In the genomic region with DNA sequence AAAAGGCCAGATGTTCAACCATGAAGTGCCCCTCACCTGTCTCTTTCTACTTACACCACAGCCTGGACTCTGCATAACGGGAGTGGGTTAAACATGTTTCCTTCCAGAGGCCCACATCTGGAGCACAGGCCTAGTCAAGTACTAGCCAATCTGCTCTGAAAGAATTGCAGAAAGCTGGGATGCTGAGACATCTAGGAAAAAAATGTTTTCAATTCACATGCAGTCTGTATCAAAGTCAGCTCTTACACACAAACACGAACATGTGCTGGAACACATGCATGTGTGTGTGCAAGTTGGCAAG, we compare ENCODE assay signal across 17 mouse cellular contexts. TPM values are rescaled to one million over a fixed set of nuclear protein-coding genes. Genes with fewer than 3 reads are reported as not detected.
DNase-seq lines count a peak whose midpoint lies in the region; ATAC-seq and TF ChIP-seq lines count a peak whose summit lies in the region.
"Had no signal": no experiment of that assay in that cellular context is flagged by ENCODE, and none has a peak within 500 bp of the region (broad histone marks: within the 10 kb centered on the region; RNA-seq: fewer than 3 reads in every experiment).

No protein-coding gene starts in this region.

- no peaks in the 10 kb centered on the region for H3K9me3 ChIP-seq in heart, embryonic 16.5 days (replicated peaks; ENCODE audit: control insufficient read depth, low read length)
- no peaks in the 10 kb centered on the region for H3K9me3 ChIP-seq in midbrain, embryonic 14.5 days (ENCODE audit: control insufficient read depth, low read length)
- H3K9me3 ChIP-seq in midbrain, postnatal 0 days (ENCODE audit: low read length), result no peaks in the 10 kb centered on the region
- no peaks in the 10 kb centered on the region for H3K9me3 ChIP-seq in embryonic facial prominence, embryonic 15.5 days (replicated peaks)
- no peaks in the 10 kb centered on the region for H3K9me3 ChIP-seq in limb, embryonic 15.5 days

- H3K9ac ChIP-seq in heart, embryonic 16.5 days (ENCODE audit: low read length), result no peak overlapping the region
- no peak overlapping the region for H3K9ac ChIP-seq in midbrain, embryonic 14.5 days (replicated peaks; ENCODE audit: low read length)
- no peak overlapping the region for H3K9ac ChIP-seq in midbrain, postnatal 0 days (replicated peaks; ENCODE audit: low read length, poor library complexity, severe bottlenecking)
- no peak overlapping the region for H3K9ac ChIP-seq in embryonic facial prominence, embryonic 15.5 days
- H3K9ac ChIP-seq in limb, embryonic 15.5 days, result no peak overlapping the region
- H3K9ac ChIP-seq: liver, postnatal 0 days had no signal

- no peak overlapping the region for H3K4me3 ChIP-seq in heart, embryonic 16.5 days (ENCODE audit: low read length)
- no peak overlapping the region for H3K4me3 ChIP-seq in midbrain, embryonic 14.5 days (replicated peaks; ENCODE audit: low read depth, low read length)
- no peak overlapping the region for H3K4me3 ChIP-seq in midbrain, postnatal 0 days (ENCODE audit: low read depth, low read length)
- H3K4me3 ChIP-seq in embryonic facial prominence, embryonic 15.5 days (replicated peaks), result no peak overlapping the region
- H3K4me3 ChIP-seq in limb, embryonic 15.5 days, result no peak overlapping the region
- no peak overlapping the region for H3K4me3 ChIP-seq in cerebellum, adult 2 months (replicated peaks; ENCODE audit: insufficient read depth, low read depth, low read length)

- WGBS in heart, embryonic 16.5 days, result 61% methylated on average over 2 of the region's 2 CpGs
- WGBS in midbrain, embryonic 14.5 days, result 60% methylated on average over 2 of the region's 2 CpGs
- WGBS in midbrain, postnatal 0 days, result 61% methylated on average over 2 of the region's 2 CpGs
- 41% methylated on average over 2 of the region's 2 CpGs for WGBS in embryonic facial prominence, embryonic 15.5 days
- 39% methylated on average over 2 of the region's 2 CpGs for WGBS in limb, embryonic 15.5 days
- WGBS in cerebellum, adult 2 months, result 64% methylated on average over 2 of the region's 2 CpGs

- ATAC-seq in heart, embryonic 16.5 days (replicated peaks; ENCODE audit: extremely low read depth, insufficient read depth, low FRiP score), result no peak
- no peak for ATAC-seq in midbrain, embryonic 14.5 days (ENCODE audit: low FRiP score, low TSS enrichment)
- no peak for ATAC-seq in midbrain, postnatal 0 days (ENCODE audit: low FRiP score)
- ATAC-seq in embryonic facial prominence, embryonic 15.5 days (ENCODE audit: insufficient number of reproducible peaks, low FRiP score, low TSS enrichment, low read depth), result peak; percentile 87
- ATAC-seq in limb, embryonic 15.5 days (ENCODE audit: insufficient number of reproducible peaks, low FRiP score, low TSS enrichment, low read depth), result no peak
- ATAC-seq: forebrain, embryonic 14.5 days; liver, postnatal 0 days had no signal

- H3K4me1 ChIP-seq in heart, embryonic 16.5 days (ENCODE audit: control insufficient read depth, insufficient read depth, low read length), result no peaks in the 10 kb centered on the region
- H3K4me1 ChIP-seq in midbrain, embryonic 14.5 days (ENCODE audit: control insufficient read depth, insufficient read depth, low read length), result peaks cover 5% of the 10 kb centered on the region
- no peaks in the 10 kb centered on the region for H3K4me1 ChIP-seq in midbrain, postnatal 0 days (ENCODE audit: insufficient read depth, low read length)
- peaks cover 11% of the 10 kb centered on the region for H3K4me1 ChIP-seq in embryonic facial prominence, embryonic 15.5 days
- peaks cover 4% of the 10 kb centered on the region for H3K4me1 ChIP-seq in limb, embryonic 15.5 days
- H3K4me1 ChIP-seq in cerebellum, adult 2 months (ENCODE audit: control insufficient read depth, insufficient read depth, low read length), result peaks cover 5% of the 10 kb centered on the region

- H3K27me3 ChIP-seq in heart, embryonic 16.5 days (ENCODE audit: control insufficient read depth, insufficient read depth, low read length), result no peaks in the 10 kb centered on the region
- H3K27me3 ChIP-seq in midbrain, embryonic 14.5 days (ENCODE audit: control insufficient read depth, insufficient read depth, low read length), result no peaks in the 10 kb centered on the region
- H3K27me3 ChIP-seq in midbrain, postnatal 0 days (ENCODE audit: insufficient read depth, low read length), result no peaks in the 10 kb centered on the region
- no peaks in the 10 kb centered on the region for H3K27me3 ChIP-seq in embryonic facial prominence, embryonic 15.5 days
- H3K27me3 ChIP-seq in limb, embryonic 15.5 days, result no peaks in the 10 kb centered on the region
- no peaks in the 10 kb centered on the region for H3K27me3 ChIP-seq in cerebellum, adult 2 months (ENCODE audit: control insufficient read depth, insufficient read depth, low read length)

- no peak for TF ChIP-seq CTCF in midbrain, postnatal 0 days (IDR thresholded peaks at IDR 0.05)
- no peak for TF ChIP-seq CTCF in cerebellum, adult 2 months (IDR thresholded peaks at IDR 0.05; ENCODE audit: borderline replicate concordance, insufficient read depth, low read depth, low read length)

- H3K27ac ChIP-seq in heart, embryonic 16.5 days (ENCODE audit: low read length), result peak overlapping the region; percentile 33; the same call in 1 of the 2 replicates
- H3K27ac ChIP-seq in midbrain, embryonic 14.5 days (replicated peaks; ENCODE audit: low read depth, low read length), result 0 out of 2 replicates have a peak overlapping the region, but pooled peaks have one; percentile 22
- no peak overlapping the region for H3K27ac ChIP-seq in midbrain, postnatal 0 days (ENCODE audit: low read depth, low read length)
- peak overlapping the region; percentile 80 for H3K27ac ChIP-seq in embryonic facial prominence, embryonic 15.5 days (replicated peaks)
- peak overlapping the region; percentile 77 for H3K27ac ChIP-seq in limb, embryonic 15.5 days
- no peak overlapping the region for H3K27ac ChIP-seq in cerebellum, adult 2 months (ENCODE audit: insufficient read depth, low read length)

- no peak for DNase-seq in heart, adult 18-20 months
- no peak for DNase-seq in midbrain, embryonic 14.5 days
- no peak for DNase-seq in midbrain, postnatal 0 days (ENCODE audit: low spot score)
- no peak for DNase-seq in cerebellum, adult 2 months
- DNase-seq in adrenal gland, postnatal 4 days (ENCODE audit: low spot score in 2 of 2), result no peak
- DNase-seq: cerebellum, adult 9-11 months; kidney, adult 9 months; liver, postnatal 0 days; lung, postnatal 4 days; thymus, postnatal 4 days had no signal

- no peaks in the 10 kb centered on the region for H3K36me3 ChIP-seq in heart, embryonic 16.5 days (ENCODE audit: control insufficient read depth, insufficient read depth)
- no peaks in the 10 kb centered on the region for H3K36me3 ChIP-seq in midbrain, embryonic 14.5 days (ENCODE audit: control insufficient read depth, insufficient read depth, low read length)
- no peaks in the 10 kb centered on the region for H3K36me3 ChIP-seq in midbrain, postnatal 0 days (ENCODE audit: insufficient read depth, low read length)
- H3K36me3 ChIP-seq in embryonic facial prominence, embryonic 15.5 days, result no peaks in the 10 kb centered on the region
- H3K36me3 ChIP-seq in limb, embryonic 15.5 days, result no peaks in the 10 kb centered on the region
- H3K36me3 ChIP-seq: G1E had no signal

- no peak overlapping the region for H3K4me2 ChIP-seq in heart, embryonic 16.5 days (ENCODE audit: low read depth, low read length)
- H3K4me2 ChIP-seq in midbrain, embryonic 14.5 days (ENCODE audit: low read length), result no peak overlapping the region
- no peak overlapping the region for H3K4me2 ChIP-seq in midbrain, postnatal 0 days (ENCODE audit: low read depth, low read length, poor library complexity, severe bottlenecking)
- no peak overlapping the region for H3K4me2 ChIP-seq in embryonic facial prominence, embryonic 15.5 days (replicated peaks)
- H3K4me2 ChIP-seq in limb, embryonic 15.5 days, result no peak overlapping the region
- H3K4me2 ChIP-seq: heart, embryonic 11.5 days had no signal

- no peak for TF ChIP-seq POLR2A in cerebellum, adult 2 months (IDR thresholded peaks at IDR 0.05; ENCODE audit: borderline replicate concordance, insufficient read depth, low read length)

RNA-seq across cellular contexts. Expression of gene Rnf152, which starts 44.0 kb away (rescaled TPM):
- polyA plus RNA-seq in heart, embryonic 16.5 days (2015; fragmentation: Nextera tagmentation; extraction: Ambion mirVana), result 0.24 and 0.45 TPM in 2 replicates
- total RNA-seq in heart, adult 18-20 months (2021), result 1 to 10 TPM in 1 of 2 experiments, under 1 TPM in 1; 0.94 to 1.3 TPM
- polyA plus RNA-seq in midbrain, embryonic 14.5 days (2014; fragmentation: Nextera tagmentation; extraction: Ambion mirVana), result 25.7 and 28.9 TPM in 2 replicates
- 35.5 and 50.8 TPM in 2 replicates for total RNA-seq in midbrain, postnatal 0 days (2014; rRNA removed)
- 19.2 and 21.0 TPM in 2 replicates for polyA plus RNA-seq in midbrain, postnatal 0 days (2015; fragmentation: Nextera tagmentation; extraction: Ambion mirVana)
- polyA plus RNA-seq in embryonic facial prominence, embryonic 15.5 days (2015; fragmentation: Nextera tagmentation; extraction: Ambion mirVana), result 1.2 and 1.3 TPM in 2 replicates
- polyA plus RNA-seq in limb, embryonic 15.5 days (2015; fragmentation: Nextera tagmentation; extraction: Ambion mirVana), result 1.2 and 1.3 TPM in 2 replicates
- polyA plus RNA-seq in cerebellum, adult 2 months (2012; rRNA removed), result 19.2 and 21.9 TPM in 2 replicates
- 1 to 10 TPM; 3.5 to 4.0 TPM for total RNA-seq in adrenal gland, postnatal 4 days (2021)
- total RNA-seq: monocyte, adult 5-6 weeks had no signal
- polyA plus RNA-seq: G1E had no signal

Comparison
In these comparisons a context has a peak if more than half of its experiments do, and no peak if none do; other contexts are left out.
1. H3K27ac ChIP-seq: peak in heart, embryonic 16.5 days (single experiment), midbrain, embryonic 14.5 days (single experiment), embryonic facial prominence, embryonic 15.5 days (single experiment) and limb, embryonic 15.5 days (single experiment); none in midbrain, postnatal 0 days (single experiment) and cerebellum, adult 2 months (single experiment).